Comparison of ENCODE assay signal across 8 mouse cellular contexts in the genomic region with DNA sequence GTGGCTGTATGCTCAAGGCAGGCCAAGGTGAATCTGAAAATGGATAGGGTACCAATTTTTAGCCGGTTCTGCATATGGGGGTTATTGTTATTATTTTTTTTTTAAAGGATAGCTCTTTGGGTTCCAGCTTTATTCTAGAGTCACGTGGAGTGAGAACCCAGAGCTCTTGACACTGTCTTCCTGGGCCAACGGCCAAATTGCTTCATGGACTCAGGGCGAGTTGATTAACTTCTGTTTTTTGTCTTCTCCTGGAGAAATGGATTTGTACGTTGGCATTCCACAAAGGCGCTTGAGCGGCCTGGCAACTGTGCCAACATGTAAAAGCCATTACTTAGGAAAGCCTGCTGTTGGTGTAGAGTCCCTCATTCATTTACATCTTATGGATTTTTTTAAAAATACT.
A peak's percentile ranks its signal among the peaks of the same experiment; 100 is the strongest.
DNase-seq lines count a peak whose midpoint lies in the region; ATAC-seq and TF ChIP-seq lines count a peak whose summit lies in the region.

No protein-coding gene starts in this region.

- peaks cover 22% of the 10 kb centered on the region for H3K4me1 ChIP-seq in lung, embryonic 14.5 days (ENCODE audit: insufficient read depth)
- H3K4me1 ChIP-seq in hindbrain, postnatal 0 days (ENCODE audit: insufficient read depth, low read length), result peaks cover 20% of the 10 kb centered on the region; the same call in 1 of the 2 replicates
- H3K4me1 ChIP-seq in neural tube, embryonic 15.5 days, result peaks cover 59% of the 10 kb centered on the region

- no peak overlapping the region for H3K9ac ChIP-seq in lung, embryonic 14.5 days
- no peak overlapping the region for H3K9ac ChIP-seq in hindbrain, postnatal 0 days (replicated peaks; ENCODE audit: low read length)
- no peak overlapping the region for H3K9ac ChIP-seq in neural tube, embryonic 15.5 days (replicated peaks)

- no peak for TF ChIP-seq CTCF in lung, embryonic 14.5 days (IDR thresholded peaks at IDR 0.05; ENCODE audit: low read depth)
- TF ChIP-seq CTCF in hindbrain, postnatal 0 days (IDR thresholded peaks at IDR 0.05; ENCODE audit: low read depth), result no peak

- no peak overlapping the region for H3K4me3 ChIP-seq in lung, embryonic 14.5 days (ENCODE audit: low read depth, low read length)
- 0 out of 2 replicates have a peak overlapping the region, but pooled peaks have one; percentile 59 for H3K4me3 ChIP-seq in hindbrain, postnatal 0 days (ENCODE audit: low read length)
- H3K4me3 ChIP-seq in neural tube, embryonic 15.5 days (replicated peaks), result peak overlapping the region; percentile 57

- H3K4me2 ChIP-seq in lung, embryonic 14.5 days, result peak overlapping the region; percentile 90
- H3K4me2 ChIP-seq in hindbrain, postnatal 0 days (ENCODE audit: low read depth, low read length), result peak overlapping the region; percentile 84
- peak overlapping the region; percentile 84 for H3K4me2 ChIP-seq in neural tube, embryonic 15.5 days

- ATAC-seq in lung, embryonic 14.5 days (ENCODE audit: insufficient read depth), result no peak
- ATAC-seq in hindbrain, postnatal 0 days, result no peak
- ATAC-seq in neural tube, embryonic 15.5 days (ENCODE audit: low FRiP score), result no peak

- H3K9me3 ChIP-seq in lung, embryonic 14.5 days (ENCODE audit: low read depth, low read length), result no peaks in the 10 kb centered on the region
- no peaks in the 10 kb centered on the region for H3K9me3 ChIP-seq in hindbrain, postnatal 0 days (ENCODE audit: low read length)
- H3K9me3 ChIP-seq in neural tube, embryonic 15.5 days (replicated peaks), result no peaks in the 10 kb centered on the region

- no peaks in the 10 kb centered on the region for H3K27me3 ChIP-seq in lung, embryonic 14.5 days (ENCODE audit: insufficient read depth, low read length)
- no peaks in the 10 kb centered on the region for H3K27me3 ChIP-seq in hindbrain, postnatal 0 days (ENCODE audit: insufficient read depth, low read length)
- H3K27me3 ChIP-seq in neural tube, embryonic 15.5 days (replicated peaks), result no peaks in the 10 kb centered on the region

- peaks cover 9% of the 10 kb centered on the region; the same call in 1 of the 2 replicates for H3K36me3 ChIP-seq in lung, embryonic 14.5 days (ENCODE audit: insufficient read depth)
- no peaks in the 10 kb centered on the region for H3K36me3 ChIP-seq in hindbrain, postnatal 0 days (ENCODE audit: insufficient read depth, low read length)
- H3K36me3 ChIP-seq in neural tube, embryonic 15.5 days, result 0 out of 2 replicates have a peak, but pooled peaks cover 2% of the 10 kb centered on the region

- peak; percentile 48 to 84 for DNase-seq in adrenal gland, adult (ENCODE audit: inconsistent age in 2 of 2, low spot score in 1 of 2)
- DNase-seq in adrenal gland, postnatal 4 days (ENCODE audit: low spot score in 2 of 2), result no peak
- DNase-seq in lung, embryonic 14.5 days, result peak; percentile 65
- DNase-seq in lung, postnatal 25 days (ENCODE audit: low spot score), result no peak
- DNase-seq in hindbrain, postnatal 0 days (ENCODE audit: low spot score), result peak; percentile 48
- DNase-seq in urinary bladder, postnatal 36 days (ENCODE audit: low spot score in 2 of 2), result no peak
- no peak for DNase-seq in layer of hippocampus, postnatal 25 days (ENCODE audit: extremely low spot score in 1 of 2, low spot score in 1 of 2)

- peak overlapping the region; percentile 46; the same call in 1 of the 2 replicates for H3K27ac ChIP-seq in lung, embryonic 14.5 days (ENCODE audit: low read depth)
- H3K27ac ChIP-seq in hindbrain, postnatal 0 days, result peak overlapping the region; percentile 32; the same call in 1 of the 2 replicates
- peak overlapping the region; percentile 60 for H3K27ac ChIP-seq in neural tube, embryonic 15.5 days (replicated peaks)

- WGBS in lung, embryonic 14.5 days, result 42% methylated on average over 7 of the region's 7 CpGs
- WGBS in hindbrain, postnatal 0 days, result 33% methylated on average over 7 of the region's 7 CpGs
- 41% methylated on average over 7 of the region's 7 CpGs for WGBS in neural tube, embryonic 15.5 days

Comparison
In these comparisons a context has a peak if more than half of its experiments do, and no peak if none do; other contexts are left out.
1. DNase-seq: peak in adrenal gland, adult (2 of 2), lung, embryonic 14.5 days (single experiment) and hindbrain, postnatal 0 days (single experiment); none in adrenal gland, postnatal 4 days (0 of 2), lung, postnatal 25 days (single experiment), urinary bladder, postnatal 36 days (0 of 2) and layer of hippocampus, postnatal 25 days (0 of 2).
2. Peak in every context shown above with its lines, with median percentiles within 50 percentile points of each other: H3K27ac ChIP-seq and H3K4me2 ChIP-seq.